Mouse (Mus musculus): ENCODE data around the gene Myo3a.

Myo3a gene

GRCm38 (mm10) chr2:22620534-22620933 lies 393.2 kb downstream of the Myo3a start:
- DNase-seq (ENCODE audit: low spot score in 2 of 2) = no peak

- peak in 1 of 2 experiments; percentile 10 for DNase-seq (ENCODE audit: low spot score in 2 of 2)
Measured at GRCm38 (mm10) chr2:22620978-22621827, 393.9 kb downstream of the Myo3a start.

GRCm38 (mm10) chr2:22621828-22622731 lies 394.8 kb downstream of the Myo3a start, which contains the start of gene Gad2:
Gene Gad2, plus strand, starts transcription at chr2:22622205.
- DNase-seq (ENCODE audit: low spot score in 2 of 2) = peak in 1 of 2 experiments; percentile 26

GRCm38 (mm10) chr2:22623111-22624070 lies 396.1 kb downstream of the Myo3a start:
- no peak for DNase-seq (ENCODE audit: low spot score in 2 of 2)

GRCm38 (mm10) chr2:22624188-22624975 lies 397.1 kb downstream of the Myo3a start:
- DNase-seq (ENCODE audit: low spot score in 2 of 2) = peak in 1 of 2 experiments; percentile 6

- no peak for DNase-seq (ENCODE audit: low spot score in 2 of 2)
Measured at GRCm38 (mm10) chr2:22625096-22625960, 398.0 kb downstream of the Myo3a start.

GRCm38 (mm10) chr2:22627147-22627666 lies 399.9 kb downstream of the Myo3a start:
- DNase-seq (ENCODE audit: low spot score in 2 of 2) = no peak

GRCm38 (mm10) chr2:22627819-22628432 lies 400.6 kb downstream of the Myo3a start:
- DNase-seq (ENCODE audit: low spot score in 2 of 2) = no peak

GRCm38 (mm10) chr2:22634766-22635165 lies 407.5 kb downstream of the Myo3a start:
- no peak for DNase-seq (ENCODE audit: low spot score in 2 of 2)

GRCm38 (mm10) chr2:22646134-22646533 lies 418.8 kb downstream of the Myo3a start:
- no peak for DNase-seq (ENCODE audit: low spot score in 2 of 2)

- DNase-seq (ENCODE audit: low spot score in 2 of 2) = no peak
Measured at GRCm38 (mm10) chr2:22648394-22648793, 421.1 kb downstream of the Myo3a start.

- DNase-seq (ENCODE audit: low spot score in 2 of 2) = no peak
Measured at GRCm38 (mm10) chr2:22651826-22652225, 424.5 kb downstream of the Myo3a start.

- no peak for DNase-seq (ENCODE audit: low spot score in 2 of 2)
Measured at GRCm38 (mm10) chr2:22663731-22664130, 436.4 kb downstream of the Myo3a start.
